Mouse (Mus musculus) regulatory T cell (primary cell): Measurements from ENCODE around the gene Adam8.

ENCODE experiments used
- in situ Hi-C: fragments of 300-600 bp; cut with MboI, MseI; formaldehyde crosslinking; loops from one replicate; pipeline ENCODE4 v1.15.1; 2025; ENCODE audit warnings: high pct_unique_total_duplicates

The Adam8 gene

DNA sequence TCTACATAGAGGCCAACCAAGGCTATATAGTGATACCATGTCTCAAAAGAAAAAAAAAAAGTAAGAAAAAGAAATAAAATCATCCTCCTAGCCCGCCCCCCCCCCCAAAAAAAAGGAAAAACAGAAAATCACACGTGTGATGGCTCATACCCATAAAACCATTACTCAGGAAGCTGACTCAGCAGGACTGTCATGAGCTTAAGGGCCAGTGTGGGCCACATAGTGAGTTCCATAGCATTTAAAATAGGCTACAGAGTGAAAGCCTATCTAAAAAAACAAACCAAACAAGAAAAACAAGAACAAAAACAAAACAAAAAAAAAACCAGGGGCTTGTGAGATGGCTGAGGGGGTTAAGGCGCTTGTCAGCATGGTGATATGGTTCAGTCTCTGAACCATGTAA is 11.6 kb downstream of the Adam8 start:
- in situ Hi-C loops: no loop called here

DNA sequence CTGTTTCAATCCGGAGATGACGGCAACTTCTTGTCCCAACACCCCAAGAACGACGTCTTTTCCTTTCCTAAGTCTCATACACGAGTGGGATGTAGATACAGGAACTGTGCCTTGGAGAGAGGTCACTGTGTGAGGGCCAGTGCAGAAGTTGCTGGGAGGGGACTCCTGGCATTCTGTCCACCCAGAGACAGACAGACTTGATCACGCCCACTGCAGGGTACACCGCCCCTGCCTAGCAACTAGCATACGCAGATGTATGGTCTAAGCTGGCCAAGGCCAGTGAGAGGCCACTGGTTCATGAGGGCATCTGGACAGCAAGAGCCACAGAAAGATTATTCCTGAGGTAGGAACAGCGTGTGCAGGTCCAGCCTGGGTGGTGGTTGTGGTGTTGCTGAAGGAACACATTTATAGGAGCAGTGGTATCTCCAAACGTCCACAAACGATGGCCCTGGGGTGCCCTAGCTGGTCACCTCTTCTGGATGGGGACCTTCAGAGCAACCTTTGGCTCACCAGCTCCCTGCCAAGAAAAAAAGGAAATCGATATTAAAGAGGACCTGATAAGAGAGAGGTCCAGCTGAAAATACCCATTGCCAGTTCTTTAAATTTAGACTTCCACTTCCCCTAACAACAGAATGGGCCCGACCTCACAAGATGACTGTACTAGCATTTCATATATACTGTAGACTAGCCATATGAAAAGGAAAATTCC is 13.2 kb downstream of the Adam8 start:
- in situ Hi-C loops: no loop called here

DNA sequence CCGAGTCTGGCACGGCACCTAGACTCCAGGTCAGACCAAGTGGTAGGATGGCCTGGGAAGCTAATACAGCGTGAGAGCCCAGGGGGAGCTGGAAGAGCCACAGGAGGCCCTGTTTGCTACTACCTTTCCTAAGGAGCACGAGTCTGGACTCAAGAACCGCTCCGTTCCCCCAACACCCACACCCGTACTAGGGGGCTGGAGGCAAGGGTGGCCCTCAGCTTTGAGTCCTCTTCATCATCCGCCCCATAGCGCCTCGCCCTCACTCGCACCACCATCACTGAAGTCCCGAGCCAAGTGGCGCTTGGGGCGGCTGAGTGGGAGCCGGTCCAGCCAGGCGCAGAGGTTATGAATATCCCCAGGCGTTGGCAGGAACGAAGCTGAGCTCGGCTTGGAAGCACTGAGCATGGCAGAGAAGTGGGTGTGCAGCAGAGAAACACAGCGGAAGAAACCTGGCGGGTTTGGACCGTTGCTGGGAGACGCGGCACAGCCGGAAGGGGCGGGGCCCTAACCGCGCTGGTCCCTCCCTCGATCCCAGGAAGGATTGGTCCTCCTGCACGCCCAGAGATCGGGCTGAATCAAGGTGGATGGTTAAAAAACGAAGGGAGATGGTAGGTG is 14.0 kb downstream of the Adam8 start, which contains the start of gene 6430531B16Rik:
Gene 6430531B16Rik, minus strand, starts transcription at position 478 of the 615 bp plus-strand sequence.
- in situ Hi-C loops: no loop called here

DNA sequence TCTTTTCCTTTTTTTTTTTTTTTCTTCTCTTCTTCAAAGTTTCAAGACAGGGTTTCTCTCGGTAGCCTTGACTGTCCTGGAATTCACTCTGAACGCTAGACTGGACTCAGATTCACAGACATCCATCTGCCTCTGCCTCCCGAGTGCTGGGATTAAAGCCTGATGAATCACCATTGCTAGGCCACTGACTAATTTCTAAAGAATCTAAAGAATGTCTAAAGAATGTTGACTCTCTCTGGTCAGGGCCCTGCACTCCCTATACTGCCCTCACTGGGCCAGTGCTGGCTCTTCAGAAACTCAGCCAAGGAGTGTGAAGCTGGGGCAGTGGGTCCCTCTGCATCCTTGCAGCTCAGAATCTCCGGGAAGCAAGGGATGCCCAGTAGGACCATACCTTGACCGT is 16.9 kb downstream of the Adam8 start:
- in situ Hi-C loops: no loop called here

DNA sequence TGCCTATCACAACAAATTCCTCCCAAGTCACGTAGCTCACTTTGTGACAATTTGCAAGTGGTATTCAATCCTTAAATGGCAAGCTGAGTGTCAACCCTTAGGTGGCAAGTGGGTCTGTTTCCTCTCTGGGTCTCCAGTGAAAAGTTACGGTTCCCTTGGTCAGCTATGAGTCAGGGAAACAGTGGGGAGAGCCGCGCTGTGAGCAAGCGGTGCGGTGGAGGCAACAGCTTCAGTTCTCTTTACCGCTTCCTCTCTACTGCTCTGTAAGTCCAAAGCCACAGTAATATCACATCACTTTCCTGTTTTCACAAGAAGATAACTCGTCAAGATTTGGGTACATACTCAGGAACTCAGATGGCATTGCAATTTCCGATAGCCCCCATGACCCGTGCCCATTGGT is 18.1 kb downstream of the Adam8 start:
- in situ Hi-C loops: no loop called here

DNA sequence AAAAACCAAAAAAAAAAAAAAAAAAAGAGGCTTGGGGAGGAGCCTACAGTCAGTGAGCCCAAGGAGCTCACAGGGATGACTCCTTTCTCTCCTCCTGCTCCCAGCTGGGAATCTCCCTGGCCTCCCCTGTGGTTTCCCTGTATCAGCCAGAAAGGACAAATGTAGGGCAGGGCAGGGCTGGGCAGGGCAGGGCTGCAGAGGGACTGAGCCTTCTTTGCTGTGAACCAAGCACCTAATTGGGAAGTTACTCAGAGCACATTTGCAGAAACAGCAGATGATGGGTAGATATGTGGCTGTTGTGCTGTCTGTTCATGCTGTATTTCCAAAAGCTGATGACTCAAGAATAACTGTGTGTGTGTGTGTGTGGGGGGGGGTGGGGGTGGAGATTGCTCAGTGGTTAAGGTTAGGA is 19.4 kb downstream of the Adam8 start:
- in situ Hi-C loops: no loop called here

DNA sequence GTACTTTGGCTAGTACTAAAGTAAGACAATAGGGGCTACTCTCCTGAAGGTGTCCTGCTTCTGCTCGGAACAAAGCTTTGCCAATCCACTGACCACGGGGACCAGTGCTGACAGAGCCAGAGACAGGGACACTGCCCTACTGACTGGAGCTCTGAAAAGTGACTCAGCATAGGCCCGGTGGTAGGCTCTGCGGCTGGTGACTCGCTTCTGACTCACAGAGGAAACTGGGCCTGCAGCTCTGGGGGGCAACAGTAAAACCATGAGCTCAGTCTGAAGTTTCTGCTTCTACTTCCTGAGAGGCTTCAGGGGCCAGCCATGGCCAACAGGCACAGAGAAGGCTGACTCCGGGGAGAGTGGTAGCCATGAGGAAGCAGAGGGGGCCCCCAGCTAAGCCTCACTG is 20.9 kb downstream of the Adam8 start:
- in situ Hi-C loops: no loop called here

DNA sequence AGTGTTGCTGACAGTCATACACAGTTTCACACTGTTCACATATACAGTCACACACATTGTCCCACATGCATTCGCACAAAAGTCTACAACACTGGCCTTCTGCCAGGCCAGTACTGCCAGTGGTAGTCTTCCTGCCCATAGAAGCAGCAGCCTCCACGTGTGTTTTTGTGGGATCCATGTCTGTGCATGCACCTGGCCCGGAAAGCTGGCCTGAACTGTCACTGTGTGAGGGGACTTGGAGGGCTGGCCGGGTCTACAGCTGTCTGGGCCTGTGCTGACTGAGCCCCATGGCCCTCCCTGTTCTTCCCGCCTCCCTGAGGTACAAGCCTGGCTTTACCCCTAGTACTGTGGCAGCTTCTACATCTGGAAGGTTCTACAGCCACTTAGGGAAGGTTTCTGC is 21.4 kb downstream of the Adam8 start:
- in situ Hi-C loops: no loop called here

DNA sequence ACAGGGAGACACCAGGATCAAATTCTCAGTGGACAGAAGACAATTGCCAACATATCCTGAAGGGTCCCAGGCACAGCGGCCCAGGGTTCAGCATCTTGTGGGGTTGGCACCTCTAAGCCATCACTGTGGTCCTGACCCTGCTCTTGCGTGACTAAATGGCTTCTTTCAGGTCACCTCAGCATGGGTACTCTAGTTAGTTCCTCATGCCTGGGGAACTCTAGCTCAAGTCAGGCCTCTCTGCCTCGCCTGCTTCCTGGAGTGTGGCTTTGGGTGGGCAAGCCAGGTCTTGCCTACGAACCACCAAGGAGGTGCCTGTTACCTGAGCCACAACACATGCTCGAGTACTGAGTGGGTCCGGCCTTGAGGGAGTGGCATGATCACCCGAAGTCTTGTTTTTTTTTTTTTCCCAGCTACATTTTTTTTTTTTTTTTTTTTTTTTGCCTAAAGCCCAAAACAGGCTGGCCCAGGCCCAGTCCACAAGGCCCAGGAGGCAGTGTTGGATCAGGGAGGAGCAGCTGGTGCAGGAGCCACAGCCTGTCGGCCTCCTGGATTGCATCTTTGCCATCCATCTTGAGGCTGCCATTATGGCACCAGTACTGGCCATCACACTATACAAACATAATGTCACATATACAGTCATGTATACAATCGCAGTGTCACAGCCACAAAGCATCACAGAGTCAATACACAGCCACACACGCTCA is 22.0 kb downstream of the Adam8 start:
- in situ Hi-C loops: no loop called here

DNA sequence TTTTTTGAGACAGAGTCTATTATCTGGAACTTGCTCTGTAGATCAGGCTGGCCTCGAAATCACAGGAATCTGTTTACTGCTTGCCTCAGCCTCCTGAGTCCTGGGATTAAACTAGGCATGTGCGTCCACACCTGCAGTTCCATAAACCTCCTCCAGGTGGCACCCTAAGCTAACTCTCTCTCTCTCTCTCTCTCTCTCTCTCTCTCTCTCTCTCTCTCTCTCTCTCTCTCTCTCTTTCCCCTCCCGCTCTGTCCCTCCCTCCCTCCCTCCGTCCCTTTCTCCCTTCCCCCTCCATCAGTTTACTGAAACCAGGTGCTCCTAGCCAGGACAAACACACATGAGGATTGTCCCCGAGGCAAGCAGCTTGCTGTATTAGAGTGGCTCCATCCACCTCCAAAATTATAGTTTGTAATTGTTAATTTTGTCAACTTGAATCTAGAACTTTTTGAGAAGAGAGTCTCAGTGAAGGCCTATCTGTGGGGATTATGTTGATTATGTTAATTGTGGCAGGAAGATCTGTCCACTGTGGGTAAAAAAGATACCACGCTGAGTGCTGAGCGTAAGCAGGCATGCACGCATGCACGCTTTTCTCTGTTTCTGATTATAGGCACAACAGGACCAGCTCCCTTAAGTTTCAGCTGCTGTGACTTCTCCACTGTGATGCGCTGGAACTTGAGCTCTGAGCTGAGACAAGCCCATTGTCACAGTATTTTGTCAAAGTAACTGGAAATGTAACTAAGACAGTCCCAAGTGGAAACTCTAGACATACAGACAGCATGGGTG is 22.8 kb downstream of the Adam8 start:
- in situ Hi-C loops: loop anchor here (5.0 kb wide), 1 partner anchor 68 kb away; the partner anchor contains the start of genes Tubgcp2 and Zfp511

DNA sequence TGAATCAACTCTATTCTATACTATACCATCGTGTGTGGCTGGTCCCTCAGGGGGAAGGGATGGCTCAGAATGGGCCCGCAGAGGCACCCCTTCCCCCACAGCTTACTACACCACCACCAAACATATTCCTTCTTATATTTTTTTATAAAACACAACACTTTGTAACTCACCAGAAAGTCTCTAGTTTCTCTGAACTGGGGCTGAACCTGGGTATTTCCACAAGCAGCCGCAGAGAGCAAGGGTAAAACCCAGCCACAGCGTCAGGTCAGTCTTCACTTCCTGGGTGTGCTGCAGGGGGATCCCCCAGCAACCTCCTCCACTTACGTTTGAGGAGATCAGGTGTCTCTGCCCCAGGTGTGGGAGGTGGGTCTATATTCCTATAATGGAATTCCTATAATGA is 23.9 kb downstream of the Adam8 start:
- in situ Hi-C loops: loop anchor here (5.0 kb wide), 1 partner anchor 69 kb away; the partner anchor contains the start of genes Tubgcp2 and Zfp511

DNA sequence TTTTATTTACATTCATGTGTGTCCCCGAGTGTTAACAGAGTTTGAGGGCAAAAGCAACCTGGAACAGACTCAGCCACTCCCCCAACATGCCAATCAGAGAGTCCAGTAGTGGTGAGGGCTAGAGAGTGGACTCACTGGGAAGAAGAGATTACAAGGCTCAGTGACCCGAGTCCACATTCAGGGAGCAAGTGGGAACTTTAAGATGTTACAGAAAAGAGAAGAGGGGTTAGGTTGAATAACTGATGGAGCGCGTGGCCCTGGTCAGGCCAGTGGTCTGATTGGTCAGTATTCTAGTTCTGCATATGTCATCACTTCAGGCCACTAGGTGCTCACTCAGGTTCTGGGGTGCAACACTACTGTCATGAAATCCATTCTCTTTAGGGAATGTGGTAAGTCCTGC is 25.2 kb downstream of the Adam8 start:
- in situ Hi-C loops: loop anchor here (5.0 kb wide), 1 partner anchor 70 kb away; the partner anchor contains the start of genes Tubgcp2 and Zfp511

DNA sequence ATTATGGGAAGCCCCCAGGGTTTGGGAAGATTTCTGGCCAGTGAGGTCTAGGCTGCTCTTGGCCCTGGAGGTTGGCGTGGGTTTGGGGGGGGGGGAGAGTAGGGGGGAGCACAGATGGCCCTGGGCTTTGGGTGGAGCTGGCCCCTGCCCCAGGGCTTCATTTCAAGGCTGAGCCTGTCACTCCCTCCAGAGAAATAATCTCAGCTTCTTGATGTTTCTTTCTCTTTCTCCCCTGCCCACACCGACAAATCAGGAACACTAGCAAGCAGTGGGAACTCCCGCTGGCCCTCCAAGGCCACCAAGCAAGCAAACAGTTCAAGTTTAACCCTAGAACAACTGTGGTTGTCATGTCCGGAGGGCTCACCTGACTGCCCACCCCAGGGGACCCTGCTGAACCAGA is 28.5 kb downstream of the Adam8 start:
- in situ Hi-C loops: no loop called here

DNA sequence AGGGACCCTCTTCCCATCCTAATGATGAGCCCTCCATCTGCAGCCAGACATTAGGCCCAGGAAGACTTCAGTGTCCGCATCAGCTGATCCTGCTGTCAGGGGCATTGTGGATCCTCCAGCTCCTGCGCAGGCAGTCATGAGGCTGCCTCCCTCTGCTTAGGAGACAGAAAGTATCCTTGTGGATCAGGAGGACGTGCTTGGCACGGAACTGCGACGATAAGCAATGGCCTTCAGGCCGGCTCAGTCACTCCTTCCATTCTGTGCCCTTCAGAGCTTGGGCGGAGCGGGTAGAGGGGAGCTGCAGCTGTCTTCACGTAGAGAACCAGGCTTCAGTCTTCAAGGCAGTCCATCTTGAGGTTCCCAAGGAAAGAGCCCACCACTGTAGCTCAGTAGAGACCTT is 31.2 kb downstream of the Adam8 start:
- in situ Hi-C loops: no loop called here

DNA sequence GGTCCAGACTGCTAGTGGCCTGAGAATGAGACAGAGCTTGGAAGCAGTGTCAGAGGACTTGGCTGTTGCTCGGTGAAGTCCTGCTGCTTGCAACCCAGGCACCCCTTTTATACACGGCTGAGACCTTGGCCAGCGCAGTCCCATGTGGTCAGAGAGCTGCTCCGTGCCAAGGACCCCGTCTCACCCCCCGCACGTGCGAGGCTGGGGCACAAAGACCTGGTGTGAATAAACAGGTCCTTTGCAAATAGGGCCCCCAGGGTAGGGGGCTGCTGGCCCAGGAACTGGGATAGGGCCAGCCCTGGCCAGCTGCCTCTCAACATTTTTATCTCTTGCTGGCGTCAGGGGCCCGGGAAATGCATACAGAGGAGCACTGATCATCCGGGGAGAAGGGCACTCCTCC is 34.4 kb downstream of the Adam8 start:
- in situ Hi-C loops: loop anchor here (5.0 kb wide), 1 partner anchor 99 kb away; no protein-coding TSS in a partner anchor

DNA sequence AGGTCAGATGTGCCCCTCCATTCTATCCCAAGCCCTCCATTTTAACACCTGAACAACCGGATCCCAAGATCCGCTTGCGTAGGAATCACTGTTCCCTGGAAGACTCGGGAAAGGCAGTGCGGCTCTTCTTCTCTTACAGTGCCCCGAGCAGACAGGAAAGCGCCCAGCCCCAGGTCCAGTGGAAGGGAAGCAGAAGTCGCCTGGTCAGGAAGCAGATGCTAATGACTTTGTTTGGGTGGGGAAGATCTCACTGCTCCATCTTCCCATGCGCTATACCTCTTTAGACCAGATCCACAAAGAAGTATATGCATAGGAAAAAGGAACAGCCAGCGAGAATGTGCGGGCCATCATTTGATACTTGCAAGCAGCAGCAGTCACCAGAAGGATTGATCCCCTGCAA is 34.9 kb downstream of the Adam8 start:
- in situ Hi-C loops: loop anchor here (5.0 kb wide), 1 partner anchor 100 kb away; no protein-coding TSS in a partner anchor

DNA sequence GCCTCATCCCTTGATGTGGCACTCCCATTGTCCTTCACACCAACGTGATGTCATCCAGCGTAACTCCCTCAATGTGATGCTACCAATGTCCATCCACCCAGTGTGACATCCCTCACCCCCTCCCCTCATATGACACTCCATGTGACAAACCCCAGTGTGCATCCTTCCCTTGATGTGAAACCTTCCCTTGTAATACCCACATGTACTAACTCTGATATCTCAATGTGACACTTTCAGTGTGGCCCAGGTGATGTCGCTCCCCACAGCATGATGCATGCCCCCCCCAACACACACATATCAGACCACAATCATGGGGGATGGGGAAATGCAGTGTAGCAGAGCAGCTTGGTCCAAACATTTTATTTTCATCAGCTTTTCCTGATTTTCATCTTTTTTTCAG is 35.7 kb downstream of the Adam8 start:
- in situ Hi-C loops: loop anchor here (5.0 kb wide), 1 partner anchor 101 kb away; no protein-coding TSS in a partner anchor

DNA sequence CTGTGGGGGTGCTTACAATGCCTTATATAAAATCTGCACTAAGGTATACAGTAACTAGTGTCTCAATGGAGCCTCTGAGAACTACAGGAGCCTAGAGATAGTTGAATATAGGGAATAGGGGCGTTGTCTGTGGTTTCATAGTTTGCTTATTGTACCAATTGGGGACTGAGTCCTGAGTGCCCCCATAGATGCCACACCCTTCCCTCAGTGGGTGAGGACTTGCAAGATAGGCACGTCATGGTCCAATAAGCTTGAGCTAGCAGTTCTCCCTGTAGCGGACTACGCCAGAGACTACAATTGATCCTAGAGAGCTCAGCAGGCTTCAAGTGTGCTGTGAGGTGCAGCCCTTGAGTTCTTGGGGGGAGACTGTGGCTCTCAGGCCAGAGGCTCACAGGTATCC is 36.9 kb downstream of the Adam8 start:
- in situ Hi-C loops: loop anchor here (5.0 kb wide), 1 partner anchor 102 kb away; no protein-coding TSS in a partner anchor

DNA sequence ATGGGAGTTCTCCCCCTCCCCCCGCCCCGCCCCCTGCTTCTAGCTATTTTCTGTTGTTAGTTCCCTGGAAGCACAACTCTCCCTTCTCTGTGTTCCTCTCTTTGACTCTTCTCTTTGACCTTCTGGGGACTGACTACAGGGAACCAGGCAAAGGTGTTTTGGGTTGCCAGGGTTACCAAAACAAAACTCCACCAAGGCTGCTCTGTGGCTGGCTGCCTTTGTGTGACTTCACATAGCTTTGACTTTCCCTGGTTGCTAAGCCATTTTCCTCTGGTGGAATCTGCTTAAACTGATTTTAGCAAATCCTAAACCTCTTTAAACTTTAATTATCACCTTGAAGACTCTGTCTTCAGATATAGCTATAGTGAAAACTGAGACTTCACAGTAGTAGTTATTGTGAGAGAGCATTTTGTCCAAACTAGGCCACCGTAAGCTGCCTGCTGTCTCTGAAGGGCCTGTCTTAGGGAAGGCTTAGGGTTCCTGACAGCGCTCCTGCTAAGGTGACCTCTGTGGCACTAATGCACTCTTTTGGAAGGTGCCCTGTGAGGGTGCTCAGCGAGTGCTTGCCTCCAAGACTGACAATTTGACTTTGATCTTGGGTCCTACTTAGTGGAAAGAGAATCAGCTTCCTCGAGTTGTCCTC is 40.2 kb downstream of the Adam8 start:
- in situ Hi-C loops: no loop called here

DNA sequence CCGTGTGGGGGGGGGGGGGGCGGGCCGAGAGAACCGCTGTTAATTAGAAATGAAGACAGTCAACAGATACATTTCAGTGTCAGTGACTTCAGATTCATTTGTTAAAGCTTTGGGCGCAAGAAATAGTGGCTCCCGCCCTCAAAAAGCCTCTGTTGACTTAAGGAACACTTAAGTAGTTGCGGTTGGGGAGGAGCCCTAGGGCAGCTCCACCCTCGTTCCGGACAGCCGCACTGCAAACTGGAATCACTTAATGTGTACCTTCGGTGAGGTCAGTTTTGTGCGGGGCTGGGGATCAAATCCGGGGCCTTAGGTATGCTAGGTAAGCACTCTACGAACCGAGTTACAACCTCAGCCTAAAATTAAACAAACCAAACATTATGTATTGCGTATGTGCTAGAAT is 41.3 kb downstream of the Adam8 start:
- in situ Hi-C loops: no loop called here
